Mouse (Mus musculus) embryonic fibroblast, embryonic 13.5 days (primary cell): Measurements from ENCODE around the gene Plac1.

Experiments used
- CTCF ChIP-seq: IDR thresholded peaks from 2 replicates; pipeline ENCODE4 v1.5.1; 2011; ENCODE audit warnings: mild to moderate bottlenecking, control low read depth, low read length, moderate library complexity, borderline replicate concordance; ENCODE audit not compliant: insufficient read depth
- POLR2A ChIP-seq: IDR thresholded peaks from 2 replicates; pipeline ENCODE4 v1.6.1; 2011; ENCODE audit warnings: low read depth, mild to moderate bottlenecking, control low read depth, low read length, moderate library complexity

DNA sequence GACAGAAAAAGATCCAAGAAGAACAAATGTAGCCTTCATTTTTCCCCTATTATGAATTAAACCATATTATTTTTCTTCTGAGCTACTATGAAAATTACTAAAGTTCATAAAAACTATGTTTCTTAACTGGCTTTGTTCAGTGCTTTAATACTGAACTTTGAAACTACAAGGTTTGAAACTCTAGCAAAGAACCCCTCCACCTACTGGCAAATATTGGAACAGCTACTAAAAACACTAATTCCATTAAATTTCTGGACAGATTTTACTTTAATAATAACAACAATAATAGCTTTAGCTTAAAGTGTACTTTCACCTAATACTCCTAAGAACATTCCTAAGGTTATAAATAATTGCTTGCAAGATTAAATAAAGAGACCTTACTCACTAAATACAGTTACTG lies 15.3 kb upstream of the Plac1 start:
- no peak for TF ChIP-seq CTCF
- no peak for TF ChIP-seq POLR2A
